Mouse (Mus musculus) liver, postnatal 0 days (tissue): ENCODE data around the gene Camkk2.

Experiments
- CTCF ChIP-seq: sonication (generic); IDR thresholded peaks from 2 replicates; pipeline ENCODE4 v1.5.1; 2016; ENCODE audit warnings: antibody characterized with exemption, low read depth
- EP300 ChIP-seq: IDR thresholded peaks from 2 replicates; pipeline ENCODE4 v1.6.1; 2016; ENCODE audit warnings: antibody characterized with exemption, low read depth, mild to moderate bottlenecking

DNA sequence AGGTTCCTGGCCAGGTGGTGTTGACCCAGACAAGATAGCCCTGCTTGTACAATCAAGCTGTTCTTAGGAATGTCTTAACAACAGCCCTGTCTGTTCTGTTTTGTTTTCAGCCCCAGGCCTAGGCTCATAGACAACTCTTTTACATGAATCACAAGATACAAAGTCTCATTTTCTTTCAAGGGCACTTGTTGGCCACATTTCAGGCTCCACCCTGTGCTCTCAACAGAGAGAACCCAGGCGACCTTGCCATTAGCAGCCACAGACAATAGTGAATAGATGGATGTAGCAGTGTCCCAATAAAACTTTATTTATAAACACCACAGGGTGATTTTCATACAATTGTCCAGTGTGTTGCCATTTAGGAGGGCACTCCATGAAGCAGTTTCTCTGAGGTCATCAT lies 2.9 kb upstream of the Camkk2 start:
- no peak for TF ChIP-seq EP300
- no peak for TF ChIP-seq CTCF
